Mouse (Mus musculus) kidney, postnatal 0 days (tissue): ENCODE measurements around the gene Hcfc1r1. TPM values are rescaled to one million over a fixed set of nuclear protein-coding genes. Genes with fewer than 3 reads are reported as not detected.

Experiments used
- ATAC-seq: fragments of 200-750 bp; cut with Nextera tagmentation; replicated peaks from 2 replicates; pipeline ENCODE4 v1.8.0; 2017; ENCODE audit warnings: low read depth, moderate number of reproducible peaks, moderate TSS enrichment, moderate library complexity; ENCODE audit not compliant: low FRiP score
- DNase-seq: peaks from one replicate; pipeline ENCODE4 v3.0.0-alpha.2; 2016; ENCODE audit warnings: low spot score
- H3K27ac ChIP-seq: fragments of 300-500 bp; sonication (generic); 2 replicates; pipeline ENCODE4 v1.5.1; 2014; ENCODE audit warnings: mild to moderate bottlenecking
- H3K27me3 ChIP-seq: fragments of 300-500 bp; sonication (generic); 2 replicates; pipeline ENCODE4 v1.6.1; 2014; ENCODE audit warnings: low read length, mixed read lengths; ENCODE audit not compliant: insufficient read depth
- H3K36me3 ChIP-seq: fragments of 300-500 bp; sonication (generic); 2 replicates; pipeline ENCODE4 v1.6.1; 2014; ENCODE audit warnings: low read length, mixed read lengths; ENCODE audit not compliant: insufficient read depth
- H3K4me1 ChIP-seq: fragments of 300-500 bp; sonication (generic); replicated peaks from 2 replicates; pipeline ENCODE4 v1.6.1; 2014; ENCODE audit warnings: antibody characterized with exemption, low read length, mixed read lengths; ENCODE audit not compliant: insufficient read depth
- H3K4me2 ChIP-seq: fragments of 300-500 bp; sonication (generic); 2 replicates; pipeline ENCODE4 v1.6.1; 2014; ENCODE audit warnings: mild to moderate bottlenecking, low read length, moderate library complexity, mixed read lengths
- H3K4me3 ChIP-seq: fragments of 300-500 bp; sonication (generic); replicated peaks from 2 replicates; pipeline ENCODE4 v1.5.1; 2014; ENCODE audit warnings: low read depth, low read length
- H3K9ac ChIP-seq: fragments of 300-500 bp; sonication (generic); 2 replicates; pipeline ENCODE4 v1.6.1; 2014; ENCODE audit warnings: low read depth, low read length
- H3K9me3 ChIP-seq: fragments of 300-500 bp; sonication (generic); replicated peaks from 2 replicates; pipeline ENCODE4 v1.6.1; 2016; ENCODE audit warnings: low read length, inconsistent platforms, mixed read lengths
- CTCF ChIP-seq: IDR thresholded peaks from 2 replicates; pipeline ENCODE4 v1.5.1; 2016; ENCODE audit warnings: antibody characterized with exemption, low read depth, mild to moderate bottlenecking, moderate library complexity
- WGBS: fragments of 180-500 bp; shearing (Covaris S2); extraction: QIAGEN DNeasy Blood & Tissue Kit; methylation state at CpG from one replicate; pipeline ENCODE4 v1.1.7; 2014; 5-methylcytosine and 5-hydroxymethylcytosine counted together
- polyA plus RNA-seq: library from polyadenylated mRNA; unstranded; fragments of >200 nt; fragmentation: Nextera tagmentation; extraction: Ambion mirVana; gene quantifications from 2 replicates; pipeline ENCODE4 v1.2.1, GENCODE M21; 2015

Gene Hcfc1r1
- polyA plus RNA-seq, 1 experiment from 2014 or later: 116 TPM

DNA sequence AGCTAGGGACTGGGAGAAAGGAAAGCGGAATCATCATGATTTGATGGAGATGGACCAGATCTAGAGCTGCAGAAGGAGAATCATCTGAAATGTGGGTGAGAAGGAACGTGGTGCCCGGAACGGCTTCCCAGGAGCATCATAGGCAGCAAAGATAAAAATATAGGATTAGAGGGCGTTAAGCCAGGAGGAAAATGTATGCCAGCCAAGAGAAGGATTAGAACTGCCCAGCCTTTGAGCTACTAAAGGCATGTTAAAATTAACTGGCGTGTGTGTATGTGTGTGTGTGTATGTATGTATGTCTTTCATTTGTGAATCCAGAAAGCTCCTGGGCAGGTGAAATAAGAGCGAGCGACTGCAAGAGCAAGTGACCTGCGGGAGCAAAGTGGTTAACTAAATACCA is 29.9 kb downstream of the Hcfc1r1 start:
- Histone ChIP-seq H3K4me1 (0 out of 2 replicates have a peak, but pooled peaks cover 3% of the 10 kb centered on the region), H3K27me3 (no peaks in the 10 kb centered on the region), H3K36me3 (no peaks in the 10 kb centered on the region), H3K9ac (no peak overlapping the region), H3K4me2 (no peak overlapping the region), H3K9me3 (no peaks in the 10 kb centered on the region), H3K4me3 (no peak overlapping the region), H3K27ac (no peak overlapping the region)
- TF ChIP-seq CTCF: no peak
- DNase-seq: no peak
- no peak for ATAC-seq
- 89% methylated on average over 9 of the region's 9 CpGs for WGBS

- WGBS: 38% methylated on average over 7 of the region's 7 CpGs
- H3K9ac ChIP-seq: no peak overlapping the region
- H3K36me3 ChIP-seq: no peaks in the 10 kb centered on the region
- H3K9me3 ChIP-seq: no peaks in the 10 kb centered on the region
- no peak overlapping the region for H3K4me2 ChIP-seq
- TF ChIP-seq CTCF: no peak
- no peak for DNase-seq
- H3K27me3 ChIP-seq: no peaks in the 10 kb centered on the region
- no peak overlapping the region for H3K27ac ChIP-seq
- no peaks in the 10 kb centered on the region for H3K4me1 ChIP-seq
- ATAC-seq: no peak
- H3K4me3 ChIP-seq: no peak overlapping the region
Measured at GRCm38 (mm10) chr17:23704741-23705140, 31.3 kb downstream of the Hcfc1r1 start.

DNA sequence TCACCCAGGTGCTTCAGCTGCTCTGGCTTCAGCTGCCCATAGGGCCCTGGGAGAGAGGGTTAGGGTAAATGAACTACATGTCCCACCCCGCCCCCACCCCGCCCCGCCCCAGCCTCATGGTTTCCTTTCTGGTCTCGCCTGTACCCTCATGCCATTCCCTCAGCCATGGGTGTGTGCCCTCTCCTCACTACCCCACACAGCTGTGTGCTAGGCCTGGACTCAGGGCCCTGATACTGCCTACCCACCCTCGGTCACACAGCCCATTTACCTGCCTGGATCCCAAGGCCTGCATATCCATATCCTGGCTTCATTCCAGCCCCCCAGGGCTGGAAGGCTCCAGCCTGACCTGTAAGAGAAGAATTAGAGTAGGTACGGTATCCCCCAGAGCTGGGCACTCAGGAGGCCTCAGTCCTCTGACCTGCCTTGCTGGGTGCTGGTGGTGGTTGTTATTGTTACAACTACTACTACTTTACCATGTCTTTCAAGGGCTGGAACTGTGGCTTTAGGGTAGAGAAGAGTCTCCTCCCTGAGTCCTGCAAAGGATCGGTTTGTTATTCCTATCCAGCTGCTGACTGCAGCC is 32.2 kb downstream of the Hcfc1r1 start:
- Histone ChIP-seq H3K4me3 (no peak overlapping the region), H3K36me3 (no peaks in the 10 kb centered on the region), H3K4me1 (no peaks in the 10 kb centered on the region), H3K27me3 (no peaks in the 10 kb centered on the region), H3K9me3 (no peaks in the 10 kb centered on the region), H3K9ac (no peak overlapping the region), H3K27ac (no peak overlapping the region), H3K4me2 (no peak overlapping the region)
- no peak for TF ChIP-seq CTCF
- peak; percentile 27; the same call in 1 of the 2 replicates for ATAC-seq
- DNase-seq: no peak
- WGBS: 86% methylated on average over 7 of the region's 7 CpGs

- no peak overlapping the region for H3K27ac ChIP-seq
- no peak overlapping the region for H3K4me3 ChIP-seq
- H3K36me3 ChIP-seq: no peaks in the 10 kb centered on the region
- H3K27me3 ChIP-seq: no peaks in the 10 kb centered on the region
- DNase-seq (peak; percentile 84), ATAC-seq (peak; percentile 58)
- peak; percentile 95 for TF ChIP-seq CTCF
- no peaks in the 10 kb centered on the region for H3K9me3 ChIP-seq
- no peak overlapping the region for H3K4me2 ChIP-seq
- no peak overlapping the region for H3K9ac ChIP-seq
- 1% methylated on average over 3 of the region's 3 CpGs for WGBS
- H3K4me1 ChIP-seq: no peaks in the 10 kb centered on the region
Measured at GRCm38 (mm10) chr17:23706212-23706611, 32.8 kb downstream of the Hcfc1r1 start.

GRCm38 (mm10) chr17:23717003-23717402 is 43.6 kb downstream of the Hcfc1r1 start:
- Histone ChIP-seq H3K4me3 (no peak overlapping the region), H3K4me1 (no peaks in the 10 kb centered on the region), H3K27ac (no peak overlapping the region), H3K36me3 (no peaks in the 10 kb centered on the region), H3K4me2 (no peak overlapping the region), H3K27me3 (no peaks in the 10 kb centered on the region), H3K9me3 (no peaks in the 10 kb centered on the region), H3K9ac (no peak overlapping the region)
- TF ChIP-seq CTCF: no peak
- 59% methylated on average over 2 of the region's 2 CpGs for WGBS
- ATAC-seq: no peak
- DNase-seq: no peak

GRCm38 (mm10) chr17:23719455-23719854 is 46.1 kb downstream of the Hcfc1r1 start:
- TF ChIP-seq CTCF: no peak
- H3K27ac ChIP-seq: no peak overlapping the region
- no peaks in the 10 kb centered on the region for H3K4me1 ChIP-seq
- no peaks in the 10 kb centered on the region for H3K36me3 ChIP-seq
- DNase-seq (no peak), ATAC-seq (no peak)
- H3K9ac ChIP-seq: no peak overlapping the region
- WGBS: 53% methylated on average over 1 of the region's 1 CpGs
- H3K4me3 ChIP-seq: no peak overlapping the region
- no peaks in the 10 kb centered on the region for H3K9me3 ChIP-seq
- H3K4me2 ChIP-seq: no peak overlapping the region
- H3K27me3 ChIP-seq: no peaks in the 10 kb centered on the region

GRCm38 (mm10) chr17:23721886-23722285 is 48.5 kb downstream of the Hcfc1r1 start:
- no peak for DNase-seq
- WGBS: 77% methylated on average over 2 of the region's 2 CpGs
- H3K9ac ChIP-seq: no peak overlapping the region
- no peak overlapping the region for H3K27ac ChIP-seq
- peaks cover 4% of the 10 kb centered on the region; the same call in 1 of the 2 replicates for H3K4me1 ChIP-seq
- no peaks in the 10 kb centered on the region for H3K9me3 ChIP-seq
- TF ChIP-seq CTCF: no peak
- no peaks in the 10 kb centered on the region for H3K27me3 ChIP-seq
- H3K36me3 ChIP-seq: no peaks in the 10 kb centered on the region
- no peak for ATAC-seq
- no peak overlapping the region for H3K4me2 ChIP-seq
- no peak overlapping the region for H3K4me3 ChIP-seq
